Mouse (Mus musculus) lung, adult 2 months (tissue): ENCODE data around the gene Tmem38b.

Source experiments
- CTCF ChIP-seq: fragments of 200-500 bp; IDR thresholded peaks from 2 replicates; pipeline ENCODE4 v1.5.1; 2011; ENCODE audit warnings: mild to moderate bottlenecking, low read length, control low read depth; ENCODE audit not compliant: insufficient read depth
- POLR2A ChIP-seq: fragments of 200-500 bp; IDR thresholded peaks from 2 replicates; pipeline ENCODE4 v1.6.1; 2011; ENCODE audit warnings: low read depth, mild to moderate bottlenecking, control low read depth, low read length, borderline replicate concordance; ENCODE audit errors: extremely low read depth

GRCm38 (mm10) chr4:53823697-53824096, 2.1 kb upstream of the Tmem38b start:
- TF ChIP-seq CTCF (no peak), POLR2A (no peak)
